Mouse (Mus musculus): ENCODE results near the gene Abcc4. TPM values are rescaled to one million over a fixed set of nuclear protein-coding genes. Genes with fewer than 3 reads are reported as not detected.

Gene Abcc4
- total and polyA plus RNA-seq, 3 experiments, result 5.7 to 9.8 (median 9.1) TPM

GRCm38 (mm10) chr14:118725467-118725866 is 19.4 kb upstream of the Abcc4 start:
- Histone ChIP-seq H3K79me2 (replicated peaks; ENCODE audit: control insufficient read depth, insufficient read depth, low read length) (no peaks in the 10 kb centered on the region), H3K4me1 (ENCODE audit: control insufficient read depth, insufficient read depth, low read length) (no peaks in the 10 kb centered on the region), H3K9ac (ENCODE audit: low read depth, low read length) (no peak overlapping the region), H3K4me3 (no peak overlapping the region), H3K27ac (no peak overlapping the region), H3K27me3 (ENCODE audit: control insufficient read depth, insufficient read depth, low read length) (no peaks in the 10 kb centered on the region), H3K36me3 (ENCODE audit: control insufficient read depth, insufficient read depth, low read length) (no peaks in the 10 kb centered on the region)
- DNase-seq, result no peak
- 78% methylated on average over 5 of the region's 5 CpGs for WGBS
- intact Hi-C loops (cut with DNase I), result no loop called here
- TF ChIP-seq EP300 (IDR thresholded peaks at IDR 0.05; ENCODE audit: insufficient read depth, low read depth, low read length) (no peak), CTCF (IDR thresholded peaks at IDR 0.05) (no peak), POLR2A (IDR thresholded peaks at IDR 0.05; ENCODE audit: insufficient read depth, low read depth, low read length) (no peak)

- H3K4me1 ChIP-seq (ENCODE audit: control insufficient read depth, insufficient read depth, low read length), result peaks cover 2% of the 10 kb centered on the region
- intact Hi-C loops (cut with DNase I), result no loop called here
- no peak overlapping the region for H3K4me3 ChIP-seq
- H3K36me3 ChIP-seq (ENCODE audit: control insufficient read depth, insufficient read depth, low read length), result peaks cover under 1% of the 10 kb centered on the region; the same call in 1 of the 2 replicates
- DNase-seq, result no peak
- H3K27ac ChIP-seq, result no peak overlapping the region
- H3K9ac ChIP-seq (ENCODE audit: low read depth, low read length), result no peak overlapping the region
- no peaks in the 10 kb centered on the region for H3K79me2 ChIP-seq (replicated peaks; ENCODE audit: control insufficient read depth, insufficient read depth, low read length)
- 71% methylated on average over 11 of the region's 11 CpGs for WGBS
- TF ChIP-seq CTCF (IDR thresholded peaks at IDR 0.05), result no peak
- TF ChIP-seq EP300 (IDR thresholded peaks at IDR 0.05; ENCODE audit: insufficient read depth, low read depth, low read length), result no peak
- no peak for TF ChIP-seq POLR2A (IDR thresholded peaks at IDR 0.05; ENCODE audit: insufficient read depth, low read depth, low read length)
- H3K27me3 ChIP-seq (ENCODE audit: control insufficient read depth, insufficient read depth, low read length), result no peaks in the 10 kb centered on the region
Measured at GRCm38 (mm10) chr14:118723920-118724693, 18.1 kb upstream of the Abcc4 start.

- intact Hi-C loops (cut with DNase I), result loop anchor here (5.0 kb wide), 1 partner anchor 52 kb away; no protein-coding TSS in a partner anchor
- WGBS, result 72% methylated on average over 10 of the region's 10 CpGs
- no peaks in the 10 kb centered on the region for H3K27me3 ChIP-seq (ENCODE audit: control insufficient read depth, insufficient read depth, low read length)
- H3K4me3 ChIP-seq, result no peak overlapping the region
- peak overlapping the region; percentile 72 for H3K27ac ChIP-seq
- no peak overlapping the region for H3K9ac ChIP-seq (ENCODE audit: low read depth, low read length)
- no peak for DNase-seq
- TF ChIP-seq POLR2A (IDR thresholded peaks at IDR 0.05; ENCODE audit: insufficient read depth, low read depth, low read length) (no peak), CTCF (IDR thresholded peaks at IDR 0.05) (no peak), EP300 (IDR thresholded peaks at IDR 0.05; ENCODE audit: insufficient read depth, low read depth, low read length) (no peak)
- peaks cover 4% of the 10 kb centered on the region; the same call in 1 of the 2 replicates for H3K36me3 ChIP-seq (ENCODE audit: control insufficient read depth, insufficient read depth, low read length)
- peaks cover 7% of the 10 kb centered on the region for H3K4me1 ChIP-seq (ENCODE audit: control insufficient read depth, insufficient read depth, low read length)
- H3K79me2 ChIP-seq (replicated peaks; ENCODE audit: control insufficient read depth, insufficient read depth, low read length), result no peaks in the 10 kb centered on the region
Measured at GRCm38 (mm10) chr14:118719566-118720174, 13.7 kb upstream of the Abcc4 start.

GRCm38 (mm10) chr14:118718576-118718975 is 12.6 kb upstream of the Abcc4 start:
- no peak for TF ChIP-seq CTCF (IDR thresholded peaks at IDR 0.05)
- peak; percentile 78; the same call in 1 of the 2 replicates for TF ChIP-seq EP300 (IDR thresholded peaks at IDR 0.05; ENCODE audit: insufficient read depth, low read depth, low read length)
- peak; percentile 26; the same call in 1 of the 2 replicates for TF ChIP-seq POLR2A (IDR thresholded peaks at IDR 0.05; ENCODE audit: insufficient read depth, low read depth, low read length)

GRCm38 (mm10) chr14:118716372-118717312 is 10.6 kb upstream of the Abcc4 start:
- Histone ChIP-seq H3K4me1 (ENCODE audit: control insufficient read depth, insufficient read depth, low read length) (peaks cover 11% of the 10 kb centered on the region), H3K27me3 (ENCODE audit: control insufficient read depth, insufficient read depth, low read length) (no peaks in the 10 kb centered on the region), H3K79me2 (replicated peaks; ENCODE audit: control insufficient read depth, insufficient read depth, low read length) (no peaks in the 10 kb centered on the region), H3K27ac (peak overlapping the region; percentile 60), H3K4me3 (no peak overlapping the region), H3K9ac (ENCODE audit: low read depth, low read length) (no peak overlapping the region), H3K36me3 (ENCODE audit: control insufficient read depth, insufficient read depth, low read length) (peaks cover 4% of the 10 kb centered on the region; the same call in 1 of the 2 replicates)
- intact Hi-C loops (cut with DNase I), result loop anchor here (5.0 kb wide), 1 partner anchor 49 kb away; no protein-coding TSS in a partner anchor
- peak; percentile 87 for TF ChIP-seq EP300 (IDR thresholded peaks at IDR 0.05; ENCODE audit: insufficient read depth, low read depth, low read length)
- no peak for TF ChIP-seq CTCF (IDR thresholded peaks at IDR 0.05)
- WGBS, result 78% methylated on average over 16 of the region's 16 CpGs
- DNase-seq, result peak; percentile 55 to 79

More at GRCm38 (mm10) chr14:118718576-118718975, 12.6 kb upstream of the Abcc4 start:
- Histone ChIP-seq H3K9ac (ENCODE audit: low read depth, low read length) (no peak overlapping the region), H3K4me3 (no peak overlapping the region), H3K27me3 (ENCODE audit: control insufficient read depth, insufficient read depth, low read length) (no peaks in the 10 kb centered on the region), H3K4me1 (ENCODE audit: control insufficient read depth, insufficient read depth, low read length) (peaks cover 9% of the 10 kb centered on the region), H3K79me2 (replicated peaks; ENCODE audit: control insufficient read depth, insufficient read depth, low read length) (no peaks in the 10 kb centered on the region), H3K36me3 (ENCODE audit: control insufficient read depth, insufficient read depth, low read length) (peaks cover 4% of the 10 kb centered on the region; the same call in 1 of the 2 replicates), H3K27ac (peak overlapping the region; percentile 72)
- intact Hi-C loops (cut with DNase I), result loop anchor here (5.0 kb wide), 1 partner anchor 51 kb away; no protein-coding TSS in a partner anchor
- DNase-seq, result peak; percentile 54 to 59
- WGBS, result 25% methylated on average over 7 of the region's 7 CpGs

Data from heart, adult 2 months (tissue).